Mouse (Mus musculus): ENCODE results near the gene Atxn2. TPM values are rescaled to one million over a fixed set of nuclear protein-coding genes. Genes with fewer than 3 reads are reported as not detected.
A peak's percentile ranks its signal among the peaks of the same experiment; 100 is the strongest.
"Not testable (repeated sequence)": the region's sequence is repeated elsewhere in the genome, so short reads cannot be mapped to it uniquely, and the experiment has no call there.

Atxn2 gene
- total RNA-seq, 2 experiments from 2014 or later: 30.1 to 85.0 TPM

DNA sequence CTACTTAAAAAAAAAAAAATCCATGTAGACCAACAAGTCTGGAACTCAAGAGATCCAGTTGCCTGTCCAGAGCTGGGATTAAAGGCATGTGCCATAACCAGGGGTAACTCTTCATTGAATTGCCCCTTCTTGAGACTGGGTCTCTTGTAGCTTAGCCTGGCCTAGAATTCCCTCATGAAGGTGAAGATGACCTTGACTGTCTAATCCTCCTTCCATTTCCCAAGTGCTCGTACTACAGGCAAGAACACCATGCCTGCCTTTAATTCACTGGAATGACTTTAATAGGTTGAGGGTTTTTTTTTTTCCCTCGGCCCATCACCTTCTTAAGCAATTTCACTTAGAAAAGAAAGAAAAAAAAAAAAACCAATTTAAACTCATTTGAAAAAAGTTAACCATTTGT is 735 bp upstream of the Atxn2 start:
- no peak for ATAC-seq (replicated peaks; ENCODE audit: poor library complexity)

DNA sequence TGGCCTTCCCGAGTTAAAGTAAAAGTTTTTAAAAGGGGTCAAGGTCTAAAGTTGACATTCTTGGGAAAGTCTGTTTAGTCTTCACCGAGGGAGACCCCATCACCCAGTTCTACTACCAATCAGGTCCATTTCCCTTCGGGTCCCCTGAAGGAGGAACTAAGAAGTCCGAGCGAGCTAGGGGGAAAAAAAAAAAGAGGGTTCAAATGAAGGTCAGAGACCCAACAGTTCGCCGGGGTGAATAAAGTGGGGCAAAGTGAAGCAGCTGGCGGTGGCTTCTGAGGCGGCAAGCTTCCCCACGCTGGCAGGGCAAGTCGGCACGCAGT is 325 bp upstream of the Atxn2 start:
- ATAC-seq (replicated peaks; ENCODE audit: poor library complexity): peak; percentile 49; the same call in 1 of the 2 replicates

DNA sequence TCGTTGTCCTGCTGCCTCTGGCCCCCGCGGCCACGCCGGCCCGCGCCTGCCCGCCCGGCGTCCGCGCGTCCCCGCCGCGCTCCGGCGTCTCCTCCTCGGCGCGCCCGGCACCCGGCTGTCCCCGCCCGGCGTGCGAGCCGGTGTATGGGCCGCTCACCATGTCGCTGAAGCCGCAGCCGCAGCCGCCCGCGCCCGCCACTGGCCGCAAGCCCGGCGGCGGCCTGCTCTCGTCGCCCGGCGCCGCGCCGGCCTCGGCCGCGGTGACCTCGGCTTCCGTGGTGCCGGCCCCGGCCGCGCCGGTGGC is 743 bp downstream of the Atxn2 start:
- 0 out of 2 replicates have a peak, but pooled peaks have one; percentile 3 for ATAC-seq (replicated peaks; ENCODE audit: poor library complexity)

DNA sequence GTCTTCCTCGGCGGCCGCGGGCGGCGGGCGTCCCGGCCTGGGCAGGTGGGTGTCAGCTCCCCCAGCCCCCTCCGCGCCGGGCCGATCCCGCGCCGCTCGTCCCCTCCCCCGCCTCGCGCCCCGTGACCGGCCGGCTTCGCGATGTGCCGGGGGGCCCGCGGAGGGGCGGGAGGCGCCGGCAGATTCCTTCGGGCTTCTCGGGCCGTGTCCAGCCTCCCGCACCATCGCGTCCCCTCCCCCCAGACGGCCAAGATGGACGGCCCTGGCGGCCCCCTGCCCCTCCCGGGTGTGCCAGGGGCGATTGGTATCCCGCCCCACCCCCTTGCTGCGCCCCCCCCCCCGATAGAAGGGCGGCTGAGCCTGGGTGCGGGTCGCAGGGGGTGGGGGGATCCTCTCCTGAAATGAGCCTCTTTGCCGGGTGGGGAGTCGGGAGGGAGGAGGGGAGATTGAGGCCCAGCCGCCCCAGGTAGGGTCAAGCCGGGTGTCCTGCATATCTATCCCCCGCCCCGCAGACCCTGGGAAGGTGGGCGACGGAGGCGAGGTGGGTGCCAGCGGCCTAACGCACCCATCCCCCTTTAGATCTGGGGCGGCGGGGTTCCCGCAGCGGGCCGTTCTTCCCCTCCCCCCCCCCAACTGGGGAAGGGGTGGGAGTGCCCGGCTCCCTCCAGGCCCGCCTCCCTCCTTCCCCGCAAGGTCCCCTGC is 1.2 kb downstream of the Atxn2 start:
- peak; percentile 21; the same call in 1 of the 2 replicates for ATAC-seq (replicated peaks; ENCODE audit: poor library complexity)

DNA sequence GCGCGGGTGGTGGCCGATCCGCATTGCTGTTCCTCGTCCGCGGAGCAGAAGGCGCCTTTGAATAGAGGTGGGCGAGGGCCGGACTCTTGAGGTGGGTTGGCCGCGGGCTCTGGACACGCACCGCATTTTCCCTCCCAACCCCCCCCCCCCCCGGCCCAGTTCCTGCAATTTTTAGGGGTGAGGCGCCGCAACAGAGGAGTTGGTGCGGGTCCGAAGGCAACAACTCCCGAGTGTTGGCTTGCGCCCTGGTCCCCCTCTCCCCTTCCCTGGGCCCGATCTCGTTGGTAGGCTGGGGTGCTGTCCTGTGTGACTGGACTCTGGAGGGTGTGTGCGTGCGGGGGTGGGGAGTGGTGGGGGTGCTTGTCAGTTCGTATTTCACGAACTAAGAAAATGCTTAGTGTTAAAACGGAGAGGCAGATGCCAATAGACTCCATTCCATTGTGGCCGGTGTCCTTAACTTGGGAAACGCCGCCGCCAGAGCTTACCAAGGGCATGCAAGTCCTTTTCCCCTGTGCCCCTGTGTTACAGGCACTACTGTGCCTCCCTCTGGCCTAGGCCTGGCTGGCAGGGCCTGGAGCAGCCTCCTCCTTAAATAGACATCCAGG is 1.9 kb downstream of the Atxn2 start:
- ATAC-seq (replicated peaks; ENCODE audit: poor library complexity): peak; percentile 26

DNA sequence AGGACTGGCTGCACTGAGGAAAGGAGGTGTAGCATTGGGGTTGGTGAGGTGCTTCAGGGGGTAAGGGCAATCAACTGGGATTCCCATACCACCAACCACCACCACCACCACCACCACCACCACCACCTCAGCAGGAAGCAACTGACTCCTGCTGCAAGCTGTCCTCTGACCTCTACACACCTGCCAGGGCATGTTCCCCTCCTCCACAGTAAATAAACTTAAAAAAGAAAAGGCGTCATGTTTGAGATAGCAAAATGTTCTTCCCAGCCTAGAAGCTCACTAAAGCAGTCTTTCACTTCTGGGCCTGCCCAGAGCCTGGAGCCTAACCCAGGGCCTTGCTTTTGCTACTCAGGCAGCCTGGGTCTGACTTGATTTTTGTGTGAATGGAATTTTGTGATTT is 3.2 kb downstream of the Atxn2 start:
- ATAC-seq (replicated peaks; ENCODE audit: poor library complexity): no peak

DNA sequence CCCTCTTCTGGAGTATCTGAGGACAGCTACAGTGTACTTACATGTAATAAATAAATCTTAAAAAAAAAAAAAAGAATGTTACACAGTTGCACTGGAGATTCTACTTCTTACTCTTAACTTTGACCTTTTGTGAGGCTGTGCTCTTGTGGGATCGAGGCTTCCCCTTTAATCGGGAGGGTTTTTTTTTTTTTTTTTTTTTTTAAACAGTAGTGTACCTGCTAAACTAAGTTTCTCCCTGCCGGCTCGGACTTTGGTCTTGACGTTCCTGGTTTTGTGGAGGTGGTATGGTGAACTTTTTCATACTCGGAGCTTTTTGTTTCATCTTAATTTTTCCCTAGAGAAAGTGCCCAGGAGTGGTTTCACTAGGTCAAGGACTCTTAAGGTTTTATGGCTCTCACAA is 3.8 kb downstream of the Atxn2 start:
- ATAC-seq (replicated peaks; ENCODE audit: poor library complexity): no peak

DNA sequence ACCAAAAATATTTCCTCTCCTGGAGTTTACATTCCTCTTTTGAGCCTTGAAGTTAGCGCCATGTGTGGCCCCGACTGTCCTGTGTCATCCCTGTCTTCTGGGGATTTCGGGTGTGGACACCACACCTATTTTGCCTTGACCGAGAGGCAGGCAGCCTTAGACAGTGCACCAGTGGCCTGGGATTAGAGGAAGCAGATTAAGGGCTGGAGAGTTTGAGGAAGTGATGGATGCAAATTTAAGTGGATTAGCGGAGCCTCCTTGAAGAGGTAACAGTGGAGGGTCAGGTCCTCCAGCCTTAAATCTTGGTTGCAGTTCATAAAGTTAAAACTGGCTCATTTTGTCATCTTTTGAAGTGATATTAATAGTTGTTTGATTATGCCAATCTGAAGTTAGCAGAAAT is 7.3 kb downstream of the Atxn2 start:
- ATAC-seq (replicated peaks; ENCODE audit: poor library complexity): no peak

DNA sequence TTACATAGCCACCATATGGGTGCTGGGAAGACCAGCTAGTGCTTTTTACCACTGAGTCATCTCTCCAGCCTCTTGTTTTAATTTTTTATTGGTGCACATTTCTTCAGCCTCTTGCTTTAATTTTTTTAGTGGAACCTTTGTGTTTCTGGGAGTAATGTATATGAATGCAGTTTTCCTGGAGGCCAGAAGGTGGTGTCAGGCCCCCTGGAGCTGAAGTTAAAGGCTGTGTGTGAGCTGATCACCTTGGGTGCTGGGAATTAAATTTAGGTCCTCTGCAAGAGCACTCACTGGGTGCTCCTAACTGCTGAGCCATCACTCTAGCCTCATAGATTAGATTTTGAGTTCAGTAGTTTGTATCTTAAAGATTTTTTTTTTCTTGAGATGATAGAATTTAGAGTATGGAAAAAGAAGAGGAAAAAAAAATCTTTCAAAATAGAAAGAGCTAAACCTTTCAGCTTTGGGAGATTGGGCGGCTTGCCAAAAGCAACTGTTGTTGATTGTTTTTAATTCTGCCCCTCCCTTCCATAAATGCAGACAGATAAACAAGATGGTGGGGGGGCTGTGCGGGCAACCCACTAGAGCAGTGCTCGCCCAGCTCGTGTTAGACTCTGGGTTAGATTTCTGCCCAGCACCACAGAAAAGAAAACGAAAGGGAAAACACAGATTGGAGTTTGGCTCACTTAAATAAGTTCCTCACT is 9.9 kb downstream of the Atxn2 start:
- ATAC-seq (replicated peaks; ENCODE audit: poor library complexity): peak; percentile 66

DNA sequence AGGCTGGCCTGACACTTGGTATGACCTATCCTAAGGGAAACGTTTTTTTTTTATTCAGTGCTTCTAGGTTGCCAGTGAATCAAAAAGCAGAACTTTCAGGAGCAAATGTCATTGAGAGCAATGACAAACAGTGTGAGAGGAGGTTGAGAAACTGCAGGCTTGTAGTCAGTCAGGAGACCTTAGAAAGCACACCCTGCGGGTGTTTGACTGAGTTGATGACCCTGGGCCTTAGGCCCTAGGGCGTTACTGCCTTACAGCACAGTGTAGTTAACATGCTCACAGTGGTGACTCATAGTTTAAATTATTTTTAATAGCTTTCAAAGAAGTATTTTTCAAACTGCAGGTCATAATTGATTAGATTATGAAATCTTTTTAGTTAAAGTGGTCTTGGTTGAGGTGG is 10.7 kb downstream of the Atxn2 start:
- ATAC-seq (replicated peaks; ENCODE audit: poor library complexity): peak; percentile 64

DNA sequence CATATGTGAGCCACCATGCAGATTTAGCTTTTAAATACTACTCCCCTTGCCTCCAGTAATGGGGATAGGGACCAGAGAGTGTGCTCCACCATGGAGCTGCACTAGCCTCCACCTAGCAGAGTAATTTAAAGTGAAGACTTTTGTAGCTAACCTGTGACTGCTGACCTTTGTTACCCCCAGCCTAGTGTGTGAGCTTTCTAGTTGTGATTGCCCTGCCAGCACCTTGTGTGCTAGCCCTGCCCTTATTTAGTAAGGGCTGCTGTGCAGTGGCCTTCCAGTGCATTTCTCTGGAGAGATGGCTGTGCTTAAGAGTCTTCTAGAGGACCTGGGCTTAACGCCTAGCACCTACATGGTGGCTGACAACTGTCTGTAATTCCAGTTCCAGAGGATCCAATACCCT is 13.5 kb downstream of the Atxn2 start:
- no peak for ATAC-seq (replicated peaks; ENCODE audit: poor library complexity)

DNA sequence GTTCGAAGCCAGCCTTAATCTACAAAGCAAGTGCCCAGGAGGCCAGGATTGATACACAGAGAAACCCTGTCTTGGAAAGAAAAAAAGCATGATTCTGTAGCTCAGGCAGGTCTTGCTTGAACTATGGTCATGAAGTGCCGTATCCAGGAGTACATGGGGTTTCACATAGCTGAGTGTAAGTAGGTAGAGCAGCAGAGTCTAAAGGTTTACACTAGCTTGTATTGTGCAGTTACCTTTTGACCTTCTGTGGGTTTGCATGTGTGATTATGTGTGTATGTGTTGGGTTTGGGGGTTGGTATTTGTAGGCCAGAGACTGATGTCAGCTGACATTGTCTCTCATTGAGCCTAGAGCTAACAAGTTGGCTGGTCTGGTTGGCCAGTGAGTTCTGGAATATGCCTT is 18.9 kb downstream of the Atxn2 start:
- ATAC-seq (replicated peaks; ENCODE audit: poor library complexity): no peak

DNA sequence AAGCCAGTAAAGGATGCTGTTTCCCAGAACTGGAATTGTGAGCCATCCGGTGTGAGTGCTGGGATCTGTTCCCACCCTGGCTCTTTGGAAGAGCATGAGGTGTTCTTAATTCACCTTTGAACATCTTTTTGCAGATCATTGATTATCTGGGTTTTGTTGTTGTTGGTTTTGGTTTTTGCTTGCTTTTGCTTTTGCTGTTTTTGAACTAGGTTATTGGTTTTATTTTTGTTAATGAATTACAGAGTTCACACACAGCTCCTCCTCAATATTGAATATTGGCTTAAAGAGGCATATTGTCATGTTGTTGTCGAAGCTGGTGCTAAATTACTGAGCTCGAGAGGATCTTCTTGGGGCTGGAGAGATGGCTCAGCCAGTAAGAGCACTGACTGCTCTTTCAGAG is 25.5 kb downstream of the Atxn2 start:
- ATAC-seq (replicated peaks; ENCODE audit: poor library complexity): no peak

DNA sequence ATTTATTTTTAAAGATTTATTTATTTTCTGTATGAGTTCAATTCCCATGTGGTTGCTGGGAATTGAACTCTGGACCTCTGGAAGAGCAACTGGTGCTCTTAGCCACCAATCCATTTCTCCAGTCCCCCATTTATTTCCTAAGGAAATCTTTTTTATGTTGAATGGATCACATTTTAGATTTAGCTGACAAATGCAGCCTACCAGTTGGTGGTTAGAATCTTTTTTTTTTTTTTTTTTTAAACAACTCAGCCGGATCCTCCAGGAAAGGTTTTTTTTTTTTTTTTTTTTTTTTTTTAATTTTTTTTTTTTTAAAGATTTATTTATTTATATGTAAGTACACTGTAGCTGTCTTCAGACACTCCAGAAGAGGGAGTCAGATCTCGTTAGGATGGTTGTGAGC is 27.0 kb downstream of the Atxn2 start:
- ATAC-seq (replicated peaks; ENCODE audit: poor library complexity): not testable (repeated sequence)

DNA sequence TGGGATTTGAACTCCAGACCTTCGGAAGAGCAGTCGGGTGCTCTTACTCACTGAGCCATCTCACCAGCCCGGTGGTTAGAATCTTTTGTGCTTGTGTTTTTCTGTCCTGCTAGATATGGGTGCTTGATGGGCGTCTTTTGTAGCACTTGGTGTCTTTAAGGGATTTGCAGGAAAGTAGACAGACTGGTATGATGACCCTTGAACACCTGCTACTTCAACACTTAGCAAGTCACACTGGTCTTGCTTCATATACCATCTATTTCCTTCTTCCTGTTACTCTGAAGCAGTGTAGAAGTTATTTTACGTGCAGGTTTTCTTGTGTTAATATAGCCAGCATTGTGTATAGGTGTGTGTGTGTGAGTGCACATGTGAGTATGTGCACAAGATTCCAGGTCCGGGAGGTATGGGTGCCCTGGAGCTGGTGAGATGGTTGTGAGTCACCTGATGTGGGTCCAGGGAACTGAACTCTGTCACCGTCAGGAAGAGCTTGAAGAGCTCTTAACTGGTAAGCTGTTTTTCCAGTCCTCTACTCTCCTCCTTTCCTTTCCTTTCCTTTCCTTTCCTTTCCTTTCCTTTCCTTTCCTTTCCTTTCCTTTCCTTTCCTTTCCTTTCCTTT is 27.5 kb downstream of the Atxn2 start:
- ATAC-seq (replicated peaks; ENCODE audit: poor library complexity): no peak

DNA sequence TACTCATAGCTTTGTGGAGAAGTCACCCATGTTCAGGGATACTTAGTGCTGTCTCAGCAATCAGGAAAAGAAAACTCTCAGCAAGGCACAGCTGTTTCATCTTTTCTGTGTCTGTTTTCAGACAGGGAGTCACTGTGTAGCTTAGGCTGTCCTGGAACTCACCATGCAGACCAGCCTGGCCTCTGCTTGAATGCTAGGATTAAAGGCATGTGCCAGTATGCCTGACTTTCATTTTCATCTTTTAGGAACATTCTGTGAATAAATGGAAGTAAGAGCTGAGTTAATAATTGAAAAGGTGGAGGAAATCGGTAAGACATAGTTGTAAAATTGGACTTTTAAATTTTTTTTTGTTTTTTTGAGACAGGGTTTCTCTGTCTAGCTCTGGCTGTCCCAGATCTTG is 29.4 kb downstream of the Atxn2 start:
- ATAC-seq (replicated peaks; ENCODE audit: poor library complexity): no peak

DNA sequence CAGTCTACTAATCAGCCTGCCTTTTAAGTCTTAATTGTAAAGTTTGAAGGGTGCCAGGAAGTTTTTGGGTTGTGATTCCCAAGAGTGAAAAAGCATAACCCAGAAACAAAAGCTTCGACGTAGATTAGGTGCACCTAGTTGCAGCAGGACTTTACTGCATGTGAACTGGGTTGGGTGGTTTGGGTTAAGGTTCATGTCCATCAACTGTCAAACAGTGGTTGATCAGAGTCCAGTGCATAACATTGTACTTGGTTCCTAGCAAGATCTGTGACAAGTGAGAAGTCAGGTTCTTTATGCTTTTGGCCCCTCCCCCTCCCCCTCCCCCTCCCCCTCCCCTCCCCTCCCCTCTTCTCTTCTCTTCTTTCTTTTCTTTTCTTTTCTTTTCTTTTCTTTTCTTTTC is 31.8 kb downstream of the Atxn2 start:
- ATAC-seq (replicated peaks; ENCODE audit: poor library complexity): no peak

DNA sequence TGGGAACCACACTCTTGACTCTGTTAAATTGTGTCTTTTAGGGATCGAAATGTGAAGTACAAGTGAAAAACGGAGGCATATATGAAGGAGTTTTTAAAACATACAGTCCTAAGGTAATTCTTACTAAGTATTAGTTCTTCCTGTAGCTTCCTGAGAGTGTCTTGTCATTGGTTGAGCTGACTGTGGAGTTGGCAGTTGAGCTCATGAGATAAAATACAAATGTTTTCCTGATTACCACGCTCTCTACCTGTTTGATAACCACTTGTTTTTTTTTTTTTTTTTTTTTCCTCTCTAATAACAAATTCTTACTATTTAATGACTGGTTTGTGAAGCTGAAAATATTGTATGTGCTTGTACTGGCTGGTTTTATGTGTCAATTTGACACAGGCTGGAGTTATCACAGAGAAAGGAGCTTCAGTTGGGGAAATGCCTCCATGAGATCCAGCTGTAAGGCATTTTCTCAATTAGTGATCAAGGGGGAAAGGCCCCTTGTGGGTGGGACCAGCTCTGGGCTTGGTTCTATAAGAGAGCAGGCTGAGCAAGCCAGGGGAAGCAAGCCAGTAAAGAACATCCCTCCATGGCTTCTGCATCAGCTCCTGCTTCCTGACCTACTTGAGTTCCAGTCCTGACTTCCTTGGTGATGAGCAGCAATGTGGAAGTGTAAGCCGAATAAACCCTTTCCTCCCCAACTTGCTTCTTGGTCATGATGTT is 36.9 kb downstream of the Atxn2 start:
- peak; percentile 55; the same call in 1 of the 2 replicates for ATAC-seq (replicated peaks; ENCODE audit: poor library complexity)

DNA sequence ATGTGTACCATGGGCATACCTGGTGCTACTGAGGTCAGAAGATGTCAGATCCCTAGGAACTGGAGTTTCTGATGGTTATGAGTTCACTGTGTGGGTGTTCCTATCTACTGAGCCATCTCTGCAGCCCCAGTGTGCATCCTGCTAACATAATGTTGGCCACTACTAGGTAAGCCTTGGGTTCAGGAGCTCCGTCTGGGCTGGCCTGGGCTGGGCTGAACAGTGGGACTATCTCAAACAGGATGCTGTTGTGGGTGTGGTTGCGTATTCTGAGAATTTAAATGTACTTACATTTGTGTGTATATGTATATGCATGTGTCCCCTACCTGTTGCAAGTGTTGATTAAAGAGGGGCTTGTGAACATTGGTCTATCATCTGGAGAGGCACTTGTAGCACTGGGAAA is 38.5 kb downstream of the Atxn2 start:
- ATAC-seq (replicated peaks; ENCODE audit: poor library complexity): peak; percentile 54

DNA sequence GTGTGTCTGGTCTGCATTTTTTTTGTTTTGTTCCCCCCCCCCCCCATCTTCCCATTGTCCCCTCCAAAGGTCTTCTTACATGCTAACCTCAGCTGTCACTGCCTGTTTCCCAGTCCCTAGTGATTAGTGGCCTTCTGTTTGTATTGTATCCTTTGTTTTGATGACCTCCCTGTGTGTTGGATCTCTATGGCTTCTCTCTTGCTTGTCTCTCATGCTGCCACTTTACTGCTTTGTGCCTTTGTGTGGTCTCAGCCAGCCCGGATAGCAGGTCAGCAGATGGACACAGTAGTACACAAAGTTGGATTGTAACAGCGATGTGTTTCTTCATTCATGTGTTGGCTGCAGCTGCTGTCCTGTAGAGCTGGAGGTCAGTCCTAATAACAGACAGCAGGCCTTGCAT is 46.8 kb downstream of the Atxn2 start:
- ATAC-seq (replicated peaks; ENCODE audit: poor library complexity): no peak

DNA sequence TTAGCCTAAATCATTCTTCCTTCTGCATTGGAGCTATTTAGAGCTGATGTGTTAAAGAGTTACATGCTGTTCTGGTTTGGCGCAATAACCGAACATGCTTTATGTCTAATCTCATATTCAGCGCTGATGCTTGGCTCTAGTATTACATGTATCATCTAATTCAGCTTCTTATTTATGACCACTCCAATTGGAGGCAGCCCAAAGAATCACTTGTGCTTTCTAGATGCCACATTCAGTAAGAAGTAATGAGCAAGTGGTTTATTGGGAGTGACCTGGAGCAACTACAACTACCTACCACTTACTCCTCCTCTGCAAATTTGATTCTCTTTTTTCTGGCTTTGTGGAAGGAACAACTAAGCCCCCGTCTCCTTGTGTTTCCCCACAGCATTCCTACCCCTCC is 47.2 kb downstream of the Atxn2 start:
- ATAC-seq (replicated peaks; ENCODE audit: poor library complexity): no peak

DNA sequence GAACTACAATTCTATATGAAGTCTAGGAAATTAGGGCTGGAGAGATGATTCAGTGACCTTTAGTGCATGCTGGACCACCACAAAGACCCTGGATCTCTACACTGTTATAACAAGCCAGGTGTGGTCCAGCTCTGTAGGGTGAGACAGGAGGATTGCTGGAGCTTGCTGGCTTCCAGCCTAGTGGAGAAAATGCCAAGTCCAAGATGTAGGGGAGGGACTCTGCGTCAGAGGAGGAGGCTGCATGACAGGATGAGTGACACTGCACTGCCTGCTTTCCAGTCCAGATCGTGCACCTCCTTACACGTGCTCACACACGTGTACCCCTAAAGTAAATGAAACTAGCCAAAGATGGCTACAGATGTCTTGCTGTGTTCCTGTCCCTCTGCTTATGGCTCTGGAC is 48.8 kb downstream of the Atxn2 start:
- ATAC-seq (replicated peaks; ENCODE audit: poor library complexity): no peak

Measured in megakaryocyte progenitor cell, adult 5-6 weeks (primary cell).